Mouse (Mus musculus) embryonic facial prominence, embryonic 13.5 days (tissue): Measurements from ENCODE around the gene Olfr1426. TPM values are rescaled to one million over a fixed set of nuclear protein-coding genes. Genes with fewer than 3 reads are reported as not detected.
"Not testable (repeated sequence)": the region's sequence is repeated elsewhere in the genome, so short reads cannot be mapped to it uniquely, and the experiment has no call there.

Source experiments
- ATAC-seq: fragments of 200-750 bp; cut with Nextera tagmentation; 2 replicates; pipeline ENCODE4 v1.8.0; 2017; ENCODE audit warnings: low read depth; ENCODE audit not compliant: insufficient number of reproducible peaks, insufficient read depth, low FRiP score, low TSS enrichment
- H3K27ac ChIP-seq: fragments of 300-500 bp; sonication (generic); 2 replicates; pipeline ENCODE4 v1.5.1; 2015; ENCODE audit warnings: moderate library complexity, mild to moderate bottlenecking, inconsistent platforms
- H3K27me3 ChIP-seq: fragments of 300-500 bp; sonication (generic); 2 replicates; pipeline ENCODE4 v1.6.1; 2015; ENCODE audit warnings: mild to moderate bottlenecking, inconsistent platforms
- H3K36me3 ChIP-seq: fragments of 300-500 bp; sonication (generic); 2 replicates; pipeline ENCODE4 v1.6.1; 2015; ENCODE audit warnings: mild to moderate bottlenecking, inconsistent platforms
- H3K4me1 ChIP-seq: fragments of 300-500 bp; sonication (generic); 2 replicates; pipeline ENCODE4 v1.6.1; 2015; ENCODE audit warnings: inconsistent platforms
- H3K4me2 ChIP-seq: fragments of 300-500 bp; sonication (generic); 2 replicates; pipeline ENCODE4 v1.6.1; 2015; ENCODE audit warnings: moderate library complexity, mild to moderate bottlenecking, inconsistent platforms
- H3K4me3 ChIP-seq: fragments of 300-500 bp; sonication (generic); 2 replicates; pipeline ENCODE4 v1.5.1; 2015; ENCODE audit warnings: mild to moderate bottlenecking, inconsistent platforms
- H3K9ac ChIP-seq: fragments of 300-500 bp; sonication (generic); 2 replicates; pipeline ENCODE4 v1.6.1; 2015; ENCODE audit warnings: mild to moderate bottlenecking, inconsistent platforms
- H3K9me3 ChIP-seq: fragments of 300-500 bp; sonication (generic); 2 replicates; pipeline ENCODE4 v1.6.1; 2016; ENCODE audit warnings: inconsistent platforms
- WGBS: fragments of 180-500 bp; shearing (Covaris S2); methylation state at CpG from one replicate; pipeline ENCODE4 v1.1.7; 2015; ENCODE audit warnings: mixed read lengths; 5-methylcytosine and 5-hydroxymethylcytosine counted together
- polyA plus RNA-seq: library from polyadenylated mRNA; unstranded; fragments of >200 nt; fragmentation: Nextera tagmentation; extraction: Ambion mirVana; gene quantifications from 2 replicates; pipeline ENCODE4 v1.2.1, GENCODE M21; 2015

The Olfr1426 gene
- not detected in 2 replicates for polyA plus RNA-seq

GRCm38 (mm10) chr19:12091913-12092312 lies at the start of gene Olfr1426:
Olfr1426 (minus strand) TSS chr19:12092013.
- no peaks in the 10 kb centered on the region for H3K27me3 ChIP-seq
- no peaks in the 10 kb centered on the region for H3K4me1 ChIP-seq
- H3K4me3 ChIP-seq = no peak within 1 kb of the TSS
- no peak within 1 kb of the TSS for H3K9ac ChIP-seq
- no peak within 1 kb of the TSS for H3K27ac ChIP-seq
- no peaks in the 10 kb centered on the region for H3K36me3 ChIP-seq
- no peaks in the 10 kb centered on the region for H3K9me3 ChIP-seq
- H3K4me2 ChIP-seq = no peak within 1 kb of the TSS
- WGBS = 79% methylated on average over 1 of the region's 1 CpGs
- no peak for ATAC-seq

- no peaks in the 10 kb centered on the region for H3K27me3 ChIP-seq
- 28% methylated on average over 2 of the region's 2 CpGs for WGBS
- no peak for ATAC-seq
- H3K9ac ChIP-seq = no peak overlapping the region
- H3K4me1 ChIP-seq = no peaks in the 10 kb centered on the region
- no peaks in the 10 kb centered on the region for H3K9me3 ChIP-seq
- H3K4me3 ChIP-seq = no peak overlapping the region
- H3K27ac ChIP-seq = no peak overlapping the region
- no peaks in the 10 kb centered on the region for H3K36me3 ChIP-seq
- H3K4me2 ChIP-seq = no peak overlapping the region
These were observed 42.5 kb upstream of the Olfr1426 start for GRCm38 (mm10) chr19:12134289-12134688.

- Histone ChIP-seq H3K36me3 (no peaks in the 10 kb centered on the region), H3K4me3 (no peak within 1 kb of the TSS), H3K27ac (no peak within 1 kb of the TSS), H3K4me1 (no peaks in the 10 kb centered on the region), H3K27me3 (no peaks in the 10 kb centered on the region), H3K9ac (no peak within 1 kb of the TSS), H3K9me3 (no peaks in the 10 kb centered on the region), H3K4me2 (no peak within 1 kb of the TSS)
- ATAC-seq = no peak
- WGBS = 64% methylated on average over 3 of the region's 3 CpGs
These were observed 31.3 kb upstream of the Olfr1426 start, which contains the start of gene Olfr76 for GRCm38 (mm10) chr19:12123103-12123502. Olfr76 (minus strand) TSS chr19:12123203.

DNA sequence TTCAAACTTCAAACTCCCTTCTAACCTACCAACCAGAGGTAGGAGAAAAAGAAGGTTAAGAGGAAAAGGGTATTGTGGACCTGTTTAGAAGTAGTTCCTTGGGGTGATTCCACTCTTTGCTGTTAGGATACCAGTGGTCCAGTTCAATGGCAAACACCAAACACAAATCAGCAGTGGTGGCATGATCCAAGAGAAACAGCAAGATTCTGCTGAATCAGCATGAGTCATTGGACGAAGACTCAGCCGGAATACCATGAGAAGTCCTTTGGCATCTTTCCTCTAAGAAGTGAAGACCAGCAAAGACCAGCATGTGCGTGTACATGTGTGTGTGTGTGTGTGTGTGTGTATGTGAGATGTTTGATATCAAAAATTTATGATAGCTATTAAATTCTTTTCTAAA lies 24.7 kb upstream of the Olfr1426 start:
- Histone ChIP-seq H3K27ac (no peak overlapping the region), H3K27me3 (no peaks in the 10 kb centered on the region), H3K4me1 (no peaks in the 10 kb centered on the region), H3K4me3 (no peak overlapping the region), H3K9ac (no peak overlapping the region), H3K4me2 (no peak overlapping the region), H3K9me3 (no peaks in the 10 kb centered on the region), H3K36me3 (no peaks in the 10 kb centered on the region)
- ATAC-seq = no peak
- 76% methylated on average over 3 of the region's 3 CpGs for WGBS

- Histone ChIP-seq H3K4me3 (no peak within 1 kb of the TSS), H3K4me2 (no peak within 1 kb of the TSS), H3K36me3 (no peaks in the 10 kb centered on the region), H3K9ac (no peak within 1 kb of the TSS), H3K27ac (no peak within 1 kb of the TSS), H3K4me1 (no peaks in the 10 kb centered on the region), H3K9me3 (no peaks in the 10 kb centered on the region), H3K27me3 (no peaks in the 10 kb centered on the region)
- ATAC-seq = no peak
- 83% methylated on average over 1 of the region's 1 CpGs for WGBS
These were observed 24.0 kb upstream of the Olfr1426 start, which contains the start of gene Olfr1428 for GRCm38 (mm10) chr19:12115797-12116196. Olfr1428 (minus strand) TSS chr19:12115897.

- H3K4me3 ChIP-seq = no peak overlapping the region
- ATAC-seq = no peak
- WGBS = 64% methylated on average over 1 of the region's 1 CpGs
- no peaks in the 10 kb centered on the region for H3K27me3 ChIP-seq
- H3K9ac ChIP-seq = no peak overlapping the region
- H3K4me1 ChIP-seq = no peaks in the 10 kb centered on the region
- H3K27ac ChIP-seq = no peak overlapping the region
- H3K9me3 ChIP-seq = no peaks in the 10 kb centered on the region
- H3K36me3 ChIP-seq = no peaks in the 10 kb centered on the region
- H3K4me2 ChIP-seq = no peak overlapping the region
These were observed 22.0 kb upstream of the Olfr1426 start for GRCm38 (mm10) chr19:12113807-12114206.

- Histone ChIP-seq H3K9me3 (no peaks in the 10 kb centered on the region), H3K36me3 (no peaks in the 10 kb centered on the region), H3K4me1 (no peaks in the 10 kb centered on the region), H3K4me3 (no peak overlapping the region), H3K27me3 (no peaks in the 10 kb centered on the region), H3K27ac (no peak overlapping the region), H3K9ac (no peak overlapping the region), H3K4me2 (no peak overlapping the region)
- ATAC-seq = no peak
- 71% methylated on average over 1 of the region's 1 CpGs for WGBS
These were observed 12.7 kb upstream of the Olfr1426 start for GRCm38 (mm10) chr19:12104541-12104940.

DNA sequence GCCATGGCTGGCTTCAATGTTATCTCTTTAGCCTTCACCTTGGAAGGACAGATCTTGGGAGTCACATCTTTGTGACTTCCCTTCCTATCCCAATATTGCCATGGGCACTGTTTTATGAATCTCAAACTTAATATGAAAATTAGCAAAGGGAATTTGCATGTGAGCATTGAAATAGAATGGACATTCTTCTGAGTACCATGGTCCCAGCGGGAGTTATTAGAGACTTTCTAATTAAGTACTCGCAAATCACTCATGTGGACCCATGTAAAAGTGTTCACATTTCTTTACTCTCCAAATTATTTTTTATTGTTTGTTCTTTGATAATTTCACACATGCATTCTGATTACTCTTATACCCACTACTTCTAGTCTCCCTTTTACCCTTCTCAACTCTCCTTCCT lies 11.4 kb upstream of the Olfr1426 start, which contains the start of gene Olfr1427:
TSS of gene Olfr1427 (minus strand) at position 101 of the 400 bp plus-strand sequence.
- ATAC-seq = no peak
- no peaks in the 10 kb centered on the region for H3K4me1 ChIP-seq
- no peak within 1 kb of the TSS for H3K9ac ChIP-seq
- H3K36me3 ChIP-seq = no peaks in the 10 kb centered on the region
- H3K4me3 ChIP-seq = no peak within 1 kb of the TSS
- no peaks in the 10 kb centered on the region for H3K9me3 ChIP-seq
- no peak within 1 kb of the TSS for H3K4me2 ChIP-seq
- 94% methylated on average over 2 of the region's 2 CpGs for WGBS
- H3K27me3 ChIP-seq = no peaks in the 10 kb centered on the region
- H3K27ac ChIP-seq = no peak within 1 kb of the TSS

GRCm38 (mm10) chr19:12077631-12078030 lies 14.2 kb downstream of the Olfr1426 start, which contains the start of gene Olfr1425:
Olfr1425 (minus strand) TSS chr19:12077731.
- not testable (repeated sequence) for H3K27me3 ChIP-seq, ATAC-seq, H3K4me1 ChIP-seq, H3K9ac ChIP-seq, H3K4me3 ChIP-seq, H3K36me3 ChIP-seq, H3K27ac ChIP-seq, H3K4me2 ChIP-seq, H3K9me3 ChIP-seq
- WGBS = 76% methylated on average over 4 of the region's 4 CpGs

DNA sequence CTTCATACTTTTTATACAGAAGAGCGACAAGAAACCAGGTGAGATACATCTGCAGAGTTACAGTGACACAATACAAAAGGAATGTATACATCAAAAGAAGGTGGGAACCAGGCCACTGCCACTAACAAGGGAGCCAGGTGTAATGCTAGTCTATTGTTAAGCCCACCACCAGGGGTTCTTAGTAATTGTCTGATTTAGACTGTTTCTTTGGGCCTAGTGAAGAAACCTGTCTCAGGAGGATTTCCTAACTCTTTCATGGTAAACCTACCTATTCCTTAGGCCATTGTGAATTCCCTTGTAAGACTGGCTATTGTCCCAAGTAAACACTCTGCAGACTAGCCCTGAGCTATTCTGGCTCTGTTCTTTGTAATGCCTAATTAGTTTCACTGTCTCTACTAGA lies 22.3 kb downstream of the Olfr1426 start:
- H3K9me3 ChIP-seq, H3K27ac ChIP-seq, H3K4me2 ChIP-seq, H3K9ac ChIP-seq, H3K27me3 ChIP-seq, H3K4me3 ChIP-seq, H3K4me1 ChIP-seq, H3K36me3 ChIP-seq, ATAC-seq: not testable (repeated sequence)
- 71% methylated on average over 1 of the region's 1 CpGs for WGBS

GRCm38 (mm10) chr19:12067806-12068205 lies 24.0 kb downstream of the Olfr1426 start:
- ATAC-seq, H3K27ac ChIP-seq, H3K4me1 ChIP-seq, H3K4me2 ChIP-seq, H3K9me3 ChIP-seq, H3K36me3 ChIP-seq, H3K9ac ChIP-seq, H3K4me3 ChIP-seq, H3K27me3 ChIP-seq: not testable (repeated sequence)
- 71% methylated on average over 1 of the region's 1 CpGs for WGBS

GRCm38 (mm10) chr19:12062582-12062981 lies 29.2 kb downstream of the Olfr1426 start, which contains the start of gene Olfr1424:
Olfr1424 (minus strand) TSS chr19:12062682.
- ATAC-seq, H3K9ac ChIP-seq, H3K27me3 ChIP-seq, H3K36me3 ChIP-seq, H3K9me3 ChIP-seq, H3K4me2 ChIP-seq, H3K4me3 ChIP-seq, H3K4me1 ChIP-seq, H3K27ac ChIP-seq: not testable (repeated sequence)
- WGBS = 75% methylated on average over 1 of the region's 1 CpGs
